Mouse (Mus musculus) CH12.LX (cell line): ENCODE measurements at regions not wholly inside any gene's neighbourhood (a gene's known extent, or its start where the extent isn't known, plus 50 kb on each side); places are given as distances from the start of the nearest gene placed in this dataset.

Experiments used
- CHD1 ChIP-seq: IDR thresholded peaks from 2 replicates; pipeline ENCODE4 v1.6.1; 2012; ENCODE audit warnings: low read depth, low read length, improper control_type of control experiment, inconsistent platforms
- CTCF ChIP-seq, 2 experiments: IDR thresholded peaks in 1 of 2; conservative IDR thresholded peaks in 1 of 2; 2 replicates each; pipeline ENCODE4 v1.5.1; 2011 to 2012; ENCODE audit warnings: low read depth in 2 of 2, low read length in 2 of 2, improper control_type of control experiment in 1 of 2, inconsistent platforms in 1 of 2, mild to moderate bottlenecking in 1 of 2, moderate library complexity in 1 of 2
- HCFC1 ChIP-seq: IDR thresholded peaks from 2 replicates; pipeline ENCODE4 v1.6.1; 2012; ENCODE audit warnings: low read depth, mild to moderate bottlenecking, inconsistent platforms, low read length, improper control_type of control experiment
- MXI1 ChIP-seq: IDR thresholded peaks from 2 replicates; pipeline ENCODE4 v1.6.1; 2011; ENCODE audit warnings: mild to moderate bottlenecking, low read depth, low read length, improper control_type of control experiment
- NELFE ChIP-seq: IDR thresholded peaks from 2 replicates; pipeline ENCODE4 v1.6.1; 2011; ENCODE audit warnings: low read depth, low read length, improper control_type of control experiment
- PAX5 ChIP-seq: IDR thresholded peaks from 2 replicates; pipeline ENCODE4 v1.6.1; 2012; ENCODE audit warnings: low read length, inconsistent platforms, mixed read lengths
- POLR2A ChIP-seq: IDR thresholded peaks from 2 replicates; pipeline ENCODE4 v1.6.1; 2011; ENCODE audit warnings: low read depth, mild to moderate bottlenecking, improper control_type of control experiment, low read length
- TBP ChIP-seq: conservative IDR thresholded peaks from 2 replicates; pipeline ENCODE4 v1.6.1; 2011; ENCODE audit warnings: low read depth, low read length, improper control_type of control experiment
- ZKSCAN1 ChIP-seq: IDR thresholded peaks from 2 replicates; pipeline ENCODE4 v1.6.1; 2012; ENCODE audit warnings: low read depth, inconsistent platforms, low read length, improper control_type of control experiment, borderline replicate concordance
- ZNF384 ChIP-seq: IDR thresholded peaks from 2 replicates; pipeline ENCODE4 v1.6.1; 2012; ENCODE audit warnings: low read depth, low read length, improper control_type of control experiment, inconsistent platforms

DNA sequence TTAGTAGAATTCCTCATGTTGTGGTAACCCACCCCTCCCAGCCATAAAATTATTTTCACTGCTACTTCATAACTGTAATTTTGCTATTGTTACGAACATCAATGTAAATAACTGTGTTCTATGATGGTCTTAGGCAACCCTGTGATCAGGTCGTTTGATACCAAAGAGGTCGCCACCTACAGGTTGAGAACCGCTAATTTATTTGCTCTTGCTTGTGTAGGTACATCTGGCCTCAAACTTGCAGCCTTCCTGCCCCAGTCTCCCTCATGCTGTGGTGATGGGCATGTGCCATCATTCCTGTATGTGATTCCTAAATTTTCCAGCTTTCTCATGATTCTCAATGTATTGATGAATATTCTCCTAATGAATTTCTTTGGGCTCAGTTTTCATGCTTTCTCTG is 282.4 kb downstream of the Stim2 start:
- TF ChIP-seq PAX5 = no peak
- no peak for TF ChIP-seq TBP
- peak; percentile 20 to 54; a peak in 3 of 4 replicates for TF ChIP-seq CTCF (conservative IDR thresholded peaks at IDR 0.05 in 1 of 2, IDR thresholded peaks at IDR 0.05 in 1 of 2; ENCODE audit: low read depth in 2 of 2, low read length in 2 of 2)
- no peak for TF ChIP-seq HCFC1
- no peak for TF ChIP-seq NELFE
- TF ChIP-seq POLR2A = no peak
- no peak for TF ChIP-seq ZKSCAN1
- no peak for TF ChIP-seq CHD1
- TF ChIP-seq ZNF384 = no peak
- TF ChIP-seq MXI1 = no peak
